Mouse (Mus musculus) neural tube, embryonic 10.5 days (tissue): ENCODE measurements at regions not wholly inside any gene's neighbourhood (a gene's known extent, or its start where the extent isn't known, plus 50 kb on each side); places are given as distances from the start of the nearest gene placed in this dataset.

ENCODE experiments used
- DNase-seq: peaks from one replicate; pipeline ENCODE4 v3.0.0-alpha.2; 2017; ENCODE audit warnings: low spot score; ENCODE audit errors: extremely low spot score

GRCm38 (mm10) chr16:72152920-72153319, 155.2 kb upstream of the Robo1 start:
- DNase-seq, result no peak

GRCm38 (mm10) chr16:72157913-72158312, 150.2 kb upstream of the Robo1 start:
- no peak for DNase-seq

- DNase-seq, result no peak
These were observed 148.7 kb upstream of the Robo1 start for GRCm38 (mm10) chr16:72159411-72159810.

GRCm38 (mm10) chr16:72175727-72176126, 132.4 kb upstream of the Robo1 start:
- DNase-seq, result no peak

GRCm38 (mm10) chr16:72194320-72194719, 113.8 kb upstream of the Robo1 start:
- no peak for DNase-seq

- DNase-seq, result peak; percentile 74
These were observed 92.6 kb upstream of the Robo1 start for GRCm38 (mm10) chr16:72215360-72216013.

- DNase-seq, result no peak
These were observed 90.1 kb upstream of the Robo1 start for GRCm38 (mm10) chr16:72218021-72218420.

- no peak for DNase-seq
These were observed 86.1 kb upstream of the Robo1 start for GRCm38 (mm10) chr16:72221912-72222502.

GRCm38 (mm10) chr16:72223860-72224259, 84.2 kb upstream of the Robo1 start:
- DNase-seq, result no peak

GRCm38 (mm10) chr16:72225157-72225880, 82.8 kb upstream of the Robo1 start:
- no peak for DNase-seq

GRCm38 (mm10) chr16:72234366-72234765, 73.7 kb upstream of the Robo1 start:
- no peak for DNase-seq

- no peak for DNase-seq
These were observed 68.5 kb upstream of the Robo1 start for GRCm38 (mm10) chr16:72239631-72240030.

GRCm38 (mm10) chr16:72256388-72256787, 51.7 kb upstream of the Robo1 start:
- no peak for DNase-seq
